Mouse (Mus musculus): ENCODE results near the gene Phc3.

The Phc3 gene

DNA sequence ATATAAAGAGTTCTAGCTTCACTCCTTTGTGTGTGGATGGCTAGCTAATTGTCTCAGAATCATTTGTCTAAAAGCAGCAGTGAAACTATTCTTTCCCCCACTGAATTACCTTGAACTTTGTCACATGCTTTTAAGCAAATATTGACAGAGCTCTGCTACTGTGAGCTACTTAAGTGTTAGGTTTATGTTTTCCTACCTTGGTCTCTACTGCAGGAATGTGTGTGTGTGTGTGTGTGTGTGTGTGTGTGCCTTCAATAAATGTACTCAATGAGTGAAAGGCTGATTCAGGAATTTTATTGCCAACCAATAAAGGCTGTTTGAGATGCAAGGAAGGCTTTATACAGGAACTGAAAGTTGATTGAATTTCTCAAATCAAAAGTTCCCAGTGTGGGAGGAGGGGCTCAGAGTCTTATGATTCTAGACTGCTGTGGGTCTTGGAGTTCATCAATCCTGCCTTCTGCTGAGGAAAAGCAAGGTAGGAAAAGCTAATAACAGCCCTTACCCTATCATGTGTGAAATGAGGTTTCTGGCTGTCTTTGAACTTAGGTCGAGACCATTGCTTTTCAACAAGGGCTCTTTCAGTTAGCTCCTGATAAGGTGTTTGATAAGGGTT, 7.9 kb upstream of the Phc3 start:
- DNase-seq: no peak

DNA sequence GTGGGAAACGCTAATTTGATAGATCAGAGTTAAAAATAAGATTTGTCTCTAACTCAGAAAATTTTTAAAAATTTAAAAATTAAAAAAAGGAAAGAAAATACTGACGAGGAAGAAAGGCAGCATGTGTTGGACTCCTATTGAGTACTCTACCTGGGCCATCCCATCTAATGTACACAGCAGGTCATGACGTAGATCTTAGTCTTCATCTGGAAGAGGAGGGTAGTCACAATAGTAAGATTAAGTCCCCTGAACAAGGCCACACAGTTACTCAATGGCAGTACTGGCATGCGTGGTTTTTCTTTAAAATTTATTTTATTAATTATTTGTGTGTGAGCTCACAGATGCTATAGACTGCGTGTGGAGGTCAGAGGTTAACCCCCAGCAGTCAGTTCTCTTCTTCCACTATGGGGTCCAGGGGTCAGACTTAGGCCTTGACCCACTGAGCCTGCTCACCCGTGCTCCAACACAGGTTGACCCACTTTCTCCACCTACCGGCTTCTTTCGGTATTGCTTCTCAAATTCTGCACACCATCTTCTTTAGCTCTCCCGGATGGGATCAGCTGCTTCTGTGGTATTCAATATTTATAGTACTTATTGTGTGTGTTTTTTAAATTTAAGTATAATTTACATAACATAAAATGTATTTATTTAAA, 6.0 kb upstream of the Phc3 start:
- DNase-seq: peak in 1 of 2 experiments; percentile 71

DNA sequence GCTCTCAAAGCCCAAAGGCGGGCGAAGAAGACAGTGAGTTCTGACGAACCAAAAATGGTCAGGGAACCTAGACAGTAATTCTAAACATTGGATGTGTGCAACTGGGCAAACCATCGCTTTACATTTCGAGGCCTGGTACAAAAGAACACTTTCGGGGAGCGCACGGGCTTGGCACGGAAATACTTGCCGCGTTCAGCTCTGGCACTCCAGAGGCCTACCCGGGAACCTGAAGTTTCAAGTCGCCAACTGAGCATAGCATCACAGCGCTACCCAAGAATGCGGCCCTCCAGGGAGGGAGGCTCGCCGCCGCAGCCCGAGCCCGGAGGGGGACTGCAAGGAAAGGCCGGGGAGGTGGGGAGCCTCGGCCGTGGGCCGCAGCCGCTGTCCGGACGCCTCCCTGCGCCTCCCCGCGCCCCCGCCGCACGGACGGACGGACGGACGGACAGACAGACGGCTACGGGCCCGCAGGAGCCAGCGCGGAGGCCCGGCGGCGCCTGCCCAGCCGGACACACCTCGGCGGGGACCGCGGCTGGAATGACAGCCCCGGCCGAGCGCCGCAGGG, 603 bp downstream of the Phc3 start:
- DNase-seq: peak; percentile 32 to 48

DNA sequence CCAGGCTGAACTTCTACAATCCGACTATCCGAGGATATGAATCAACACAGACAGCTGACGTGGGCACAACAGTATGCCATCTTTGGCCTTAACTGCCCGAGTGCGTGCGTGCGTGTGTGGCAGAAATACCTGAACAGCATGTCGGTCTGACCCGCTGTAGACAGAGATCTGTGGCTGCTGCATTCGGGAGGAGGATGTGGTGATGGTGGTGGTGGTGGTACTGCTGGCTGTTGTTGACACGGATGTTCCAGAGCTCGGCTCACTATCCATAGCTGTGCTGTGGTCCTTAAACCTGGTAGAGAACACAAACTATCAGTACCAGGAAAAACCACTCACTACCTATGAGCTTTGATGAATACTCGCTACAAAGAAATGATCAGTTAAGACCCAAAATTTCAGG, 3.6 kb downstream of the Phc3 start:
- DNase-seq: no peak

DNA sequence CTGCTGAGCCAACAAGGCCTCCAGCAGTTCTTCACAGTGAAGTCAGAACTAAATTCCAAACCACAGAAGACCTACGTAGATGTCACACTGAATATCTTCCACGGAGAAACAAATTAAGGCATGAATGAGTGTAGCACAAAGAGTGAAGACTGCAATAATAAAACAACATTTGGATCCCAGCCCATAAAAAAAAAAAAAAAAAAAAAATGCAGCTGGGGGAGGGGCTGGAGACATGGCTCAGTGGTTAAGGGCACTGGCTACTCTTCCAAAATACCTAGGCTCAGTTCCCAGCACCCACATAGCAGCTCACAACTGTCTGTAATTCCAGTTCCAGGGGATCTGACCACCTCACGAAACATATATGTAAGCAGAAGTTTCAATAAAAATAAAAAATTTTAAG, 5.0 kb downstream of the Phc3 start:
- DNase-seq: no peak

DNA sequence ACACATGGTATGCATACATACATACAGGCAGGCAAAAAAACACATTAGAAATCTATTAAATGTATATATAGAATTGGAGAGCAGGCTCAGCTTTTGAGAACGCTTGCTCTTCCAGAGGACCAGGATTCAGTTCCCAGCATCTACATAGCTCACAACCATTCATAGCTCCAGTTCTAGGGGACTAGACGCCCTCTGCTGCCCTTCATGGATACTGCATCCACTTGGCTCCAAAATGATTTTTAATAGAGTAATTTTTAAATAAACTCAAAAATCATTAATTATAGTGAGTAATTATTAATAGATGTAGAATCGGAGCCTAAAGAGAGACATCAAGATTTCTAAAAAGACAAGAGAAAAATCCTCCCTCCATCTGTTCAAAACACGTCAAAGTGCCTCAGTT, 6.1 kb downstream of the Phc3 start:
- no peak for DNase-seq

DNA sequence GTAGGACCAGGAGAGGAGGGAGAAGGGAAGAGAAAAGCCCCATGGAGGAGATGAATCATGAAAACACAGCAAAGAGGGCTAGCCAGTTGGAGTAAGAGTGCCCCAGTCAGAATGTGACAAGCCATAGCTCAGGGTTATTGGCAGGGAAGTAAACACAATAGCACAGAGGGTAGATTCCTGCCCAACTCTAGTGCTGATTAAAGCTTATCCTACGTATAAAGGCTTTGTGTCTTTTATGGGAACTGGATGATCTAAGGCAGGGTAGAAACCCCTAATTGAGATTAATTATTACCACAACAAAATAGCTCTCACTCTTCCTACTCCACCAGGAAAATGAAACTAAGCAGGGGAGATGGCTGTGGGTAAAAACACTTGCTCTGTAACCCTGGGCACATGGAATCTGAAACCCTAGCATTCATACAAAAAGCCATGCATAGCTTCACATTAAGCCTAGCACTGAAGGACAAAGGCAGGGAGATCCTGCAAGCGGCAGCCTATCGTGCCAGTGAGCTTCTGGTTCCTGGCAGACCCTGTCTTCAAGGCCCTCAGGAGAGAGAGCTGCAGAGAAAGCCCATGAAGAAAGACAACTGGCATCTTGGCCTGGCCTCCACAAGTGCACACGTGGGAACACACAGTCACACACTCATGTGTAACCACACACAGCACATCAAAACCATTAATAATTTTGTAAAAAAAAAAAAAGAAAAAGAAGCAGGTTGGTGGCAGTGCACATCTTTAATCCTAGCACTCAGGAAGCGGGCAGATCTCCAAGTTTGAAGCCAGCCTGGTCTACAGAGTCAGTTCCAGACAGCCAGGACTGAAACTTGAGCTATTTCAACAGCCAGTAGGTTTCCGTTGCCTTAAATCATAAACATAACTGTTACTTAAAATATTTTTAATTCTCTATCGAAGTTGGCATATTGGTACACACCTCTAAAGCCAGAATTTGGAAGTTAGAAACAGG, 9.1 kb downstream of the Phc3 start:
- DNase-seq: no peak

DNA sequence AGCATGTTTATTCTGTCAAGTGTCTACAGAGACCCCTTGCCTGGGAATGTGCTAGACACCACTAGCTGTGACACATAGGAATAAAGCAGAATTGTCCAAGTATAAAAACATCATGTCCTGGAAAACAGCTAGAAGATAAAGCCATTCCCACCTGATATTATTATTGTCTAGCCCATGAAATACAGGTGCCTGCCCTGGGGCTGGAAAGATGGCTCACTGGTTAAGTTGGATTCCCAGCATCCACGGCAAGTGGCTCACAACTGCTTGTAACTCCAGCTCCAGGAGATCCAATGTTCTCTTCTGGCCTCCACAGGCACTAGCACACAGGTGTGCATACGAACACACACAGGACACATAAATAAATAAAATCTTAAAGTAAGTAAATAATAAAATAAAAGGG, 10.5 kb downstream of the Phc3 start:
- no peak for DNase-seq

DNA sequence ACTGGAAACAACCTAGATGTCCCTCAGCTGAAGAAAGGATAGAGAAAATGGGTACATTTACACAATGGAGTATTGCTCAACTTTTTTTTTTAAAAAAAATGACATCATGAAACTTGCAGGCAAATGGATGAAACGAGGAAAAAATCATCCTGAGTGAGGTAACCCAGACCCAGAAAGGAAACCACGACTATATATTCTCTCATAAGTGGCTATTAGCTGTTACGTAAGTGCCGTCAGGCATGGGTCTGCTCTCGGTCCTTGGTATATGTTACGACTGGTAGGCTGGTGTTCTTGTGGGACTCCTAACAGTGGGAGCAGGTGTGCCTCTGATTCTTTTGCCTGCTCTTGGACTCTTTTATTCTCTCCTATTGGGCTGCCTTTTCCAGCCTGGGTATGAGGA, 12.9 kb downstream of the Phc3 start:
- DNase-seq: no peak

DNA sequence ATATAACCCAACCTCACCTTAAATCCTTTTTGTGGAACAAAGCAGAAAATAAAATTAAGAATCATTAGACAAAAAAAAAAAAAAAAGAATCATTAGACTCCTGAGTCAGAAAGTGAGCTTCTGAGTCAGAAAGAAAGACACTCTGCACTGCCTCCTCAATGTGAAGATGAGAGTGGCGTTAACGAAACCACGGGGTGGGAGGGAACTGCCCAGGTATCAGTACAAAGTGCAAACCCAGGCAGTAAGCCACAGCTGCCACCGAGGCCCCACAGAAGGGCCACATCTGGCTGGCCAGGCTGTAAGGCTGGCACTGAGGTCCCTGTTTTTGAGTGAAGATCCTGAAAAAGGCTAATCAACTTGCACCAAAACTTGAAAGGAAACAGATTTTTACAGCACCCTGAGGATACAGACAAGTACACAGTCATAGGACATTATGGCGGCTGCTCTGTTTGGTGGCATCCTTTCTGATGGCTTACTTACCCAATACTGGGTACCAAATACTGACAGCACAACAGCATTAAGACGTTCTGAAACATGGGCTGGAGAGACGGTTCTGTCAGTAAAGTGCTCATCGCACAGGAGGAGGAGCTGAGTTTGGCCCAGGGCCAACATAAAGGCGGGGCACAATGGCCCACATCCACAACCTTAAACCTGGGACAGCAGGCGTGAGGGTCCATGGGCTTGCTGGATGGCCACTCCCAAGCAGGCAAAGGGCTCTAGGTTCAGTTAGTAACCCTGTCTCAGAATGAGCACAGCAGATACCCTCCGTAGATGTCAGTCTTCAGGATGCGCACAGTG, 16.7 kb downstream of the Phc3 start:
- DNase-seq: no peak

DNA sequence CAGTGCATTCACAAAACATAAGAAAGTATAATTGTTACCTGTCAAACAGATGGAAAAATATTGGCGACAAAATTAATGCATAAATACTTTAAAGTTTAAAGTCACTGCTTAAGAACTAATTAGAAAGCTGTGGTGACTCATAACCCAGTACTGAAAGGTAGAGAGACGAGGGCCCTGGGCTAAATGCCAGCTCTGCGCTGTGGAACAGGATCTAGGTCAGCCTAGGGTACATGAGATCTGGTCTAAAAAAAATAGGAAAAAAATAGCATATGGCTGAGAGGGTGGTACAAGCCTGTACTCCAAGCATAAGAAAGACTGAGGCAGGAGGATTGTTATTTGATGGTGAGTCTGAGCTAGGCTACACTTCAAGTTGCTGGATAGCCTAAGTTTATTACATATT, 17.6 kb downstream of the Phc3 start:
- no peak for DNase-seq

DNA sequence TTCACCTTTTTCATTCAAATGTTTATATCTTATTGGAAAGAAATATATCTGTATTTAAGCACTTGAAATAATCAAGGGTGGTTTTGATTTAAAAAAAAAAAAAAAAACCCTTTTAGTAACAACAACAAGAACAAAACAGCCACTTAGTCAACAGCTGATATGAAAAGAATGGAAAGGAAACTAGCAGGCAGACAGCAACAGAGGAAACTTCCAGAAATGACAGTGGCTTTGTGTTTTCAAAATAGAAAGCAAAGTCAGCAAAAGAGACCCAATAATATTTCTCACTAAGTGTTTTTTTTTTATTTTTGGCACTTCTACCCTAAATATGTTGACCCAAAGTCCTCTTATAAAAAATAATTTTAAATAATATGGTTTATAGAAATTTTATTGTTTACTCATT, 34.8 kb downstream of the Phc3 start:
- DNase-seq: no peak

DNA sequence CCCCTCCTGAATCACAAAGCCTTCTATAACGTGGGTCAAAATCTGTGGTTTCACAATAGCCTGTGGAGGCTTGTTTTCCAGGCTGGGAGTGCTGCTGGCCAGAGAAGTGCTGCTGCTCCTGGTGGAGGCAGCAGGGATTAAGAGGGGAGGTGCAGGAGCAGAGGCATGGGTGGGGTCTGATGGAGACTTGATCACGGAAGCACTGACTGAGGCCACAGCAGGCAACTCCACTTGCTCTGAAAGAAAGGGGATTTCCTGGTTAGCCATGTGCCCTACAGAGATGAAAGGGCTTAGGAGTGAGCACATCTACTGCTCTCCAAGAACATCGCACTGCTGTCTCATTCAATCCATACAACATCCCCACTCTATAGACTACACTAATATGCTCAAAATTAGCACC, 39.4 kb downstream of the Phc3 start:
- DNase-seq: no peak

DNA sequence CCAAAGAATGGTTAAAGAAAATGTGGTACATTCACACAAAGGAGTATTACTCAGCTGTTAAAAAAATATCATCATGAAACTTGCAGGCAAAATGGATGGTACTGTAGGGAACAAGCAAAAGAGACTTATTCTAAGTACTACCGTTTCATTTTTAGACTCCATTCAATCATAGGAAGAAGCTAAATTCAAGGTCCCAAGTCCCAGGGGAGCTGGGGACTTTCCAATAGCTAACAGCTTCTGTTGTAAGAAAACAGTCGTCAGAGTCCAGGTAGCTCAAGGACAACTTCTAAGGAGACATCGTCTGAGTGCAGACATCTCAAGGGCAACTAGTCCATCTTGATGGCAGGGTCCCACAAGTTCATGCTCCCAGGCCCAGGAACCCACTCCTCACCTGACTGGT, 41.6 kb downstream of the Phc3 start:
- no peak for DNase-seq

DNA sequence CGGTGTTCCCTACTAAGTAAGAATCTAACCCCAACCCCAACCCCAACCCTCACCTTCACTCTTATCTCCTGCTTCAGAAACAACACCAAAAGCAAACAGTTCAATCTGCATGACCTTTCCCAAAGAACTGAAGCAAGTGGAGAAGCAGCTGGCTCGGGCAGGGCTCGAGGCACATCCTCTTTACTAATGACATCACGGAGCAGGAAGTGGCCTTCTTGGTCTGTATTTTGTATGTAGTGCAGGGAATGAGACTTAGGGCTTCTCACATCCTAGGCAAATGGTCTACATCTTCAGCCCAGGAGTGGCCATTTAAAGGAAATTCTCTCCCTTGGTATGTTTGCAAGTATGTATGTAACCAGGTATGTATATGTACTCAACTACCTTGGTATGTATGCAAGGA, 52.1 kb downstream of the Phc3 start:
- no peak for DNase-seq

DNA sequence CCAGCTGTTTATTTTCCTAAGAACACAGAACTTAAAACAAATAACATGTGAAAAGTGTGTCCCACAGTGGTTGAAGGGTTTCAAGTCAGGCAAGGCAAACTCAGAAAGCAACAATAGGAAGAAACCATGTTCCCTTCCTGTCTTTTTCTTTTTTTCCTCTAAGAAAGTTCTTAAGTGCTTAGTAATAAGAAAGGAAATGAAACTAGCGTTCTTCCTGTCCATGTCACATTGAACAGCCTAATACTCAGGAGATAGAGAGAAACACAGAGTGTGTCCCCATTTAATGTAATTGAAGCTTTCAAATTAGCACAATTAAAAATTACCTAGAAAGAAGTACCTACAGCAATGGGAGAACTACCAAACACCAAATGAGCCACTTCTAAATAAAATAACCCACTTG, 64.6 kb downstream of the Phc3 start:
- DNase-seq: no peak

DNA sequence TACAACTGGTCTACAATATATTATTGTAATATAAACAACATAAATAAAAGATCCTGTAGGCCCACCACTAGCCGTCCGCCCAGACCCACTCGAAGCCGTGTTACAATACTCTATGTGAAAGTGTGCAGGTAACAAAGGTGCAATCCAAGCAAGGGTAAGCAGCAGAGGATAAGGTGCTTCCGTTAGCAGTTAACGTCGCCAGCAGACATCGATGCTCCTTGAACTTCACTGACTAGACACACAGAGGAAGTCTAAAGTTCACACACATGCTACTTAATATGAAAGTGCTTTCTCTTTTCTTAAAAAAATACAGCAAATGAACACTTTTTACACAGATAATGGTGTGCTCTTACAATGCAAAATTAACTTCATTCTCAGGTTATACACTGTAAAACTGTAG, 69.8 kb downstream of the Phc3 start:
- DNase-seq: no peak

DNA sequence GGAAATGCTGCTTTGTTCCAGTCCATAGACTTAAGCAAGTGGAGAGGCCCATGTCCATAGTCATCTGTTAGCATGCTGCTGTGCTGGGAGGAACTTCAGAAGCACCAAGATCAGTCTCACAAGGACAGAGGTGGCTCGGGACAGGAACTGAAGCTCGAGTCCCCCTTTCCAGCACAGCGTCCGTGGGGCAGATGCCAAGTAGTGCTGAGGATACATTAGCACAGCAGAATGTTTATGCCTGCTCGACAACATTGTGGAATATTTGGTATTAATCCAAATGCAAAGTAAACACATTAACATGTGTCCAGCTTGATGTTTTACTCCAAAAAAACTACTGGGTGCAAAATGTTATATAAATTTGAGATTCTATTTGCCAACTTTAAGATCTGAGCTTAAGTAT, 72.5 kb downstream of the Phc3 start:
- DNase-seq: no peak

DNA sequence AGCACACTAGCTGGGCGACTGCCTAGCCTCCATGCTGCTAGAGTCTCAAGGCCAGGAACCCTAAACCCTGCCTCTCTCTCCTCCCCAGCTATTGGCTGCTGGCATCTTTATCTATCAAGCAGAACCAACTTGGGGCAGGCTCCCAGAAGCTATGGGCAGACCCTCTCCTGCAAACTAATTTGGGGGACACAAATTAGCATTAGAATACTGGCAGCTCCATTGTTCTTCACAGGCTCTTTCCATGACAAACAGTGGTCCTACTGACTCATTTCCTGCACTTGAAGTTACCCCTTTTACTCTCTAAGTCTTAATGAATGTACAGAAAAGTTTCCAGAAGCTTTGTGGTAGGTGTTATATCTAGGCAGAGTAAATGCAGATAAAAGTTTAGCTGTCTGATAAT, 80.2 kb downstream of the Phc3 start:
- no peak for DNase-seq

DNA sequence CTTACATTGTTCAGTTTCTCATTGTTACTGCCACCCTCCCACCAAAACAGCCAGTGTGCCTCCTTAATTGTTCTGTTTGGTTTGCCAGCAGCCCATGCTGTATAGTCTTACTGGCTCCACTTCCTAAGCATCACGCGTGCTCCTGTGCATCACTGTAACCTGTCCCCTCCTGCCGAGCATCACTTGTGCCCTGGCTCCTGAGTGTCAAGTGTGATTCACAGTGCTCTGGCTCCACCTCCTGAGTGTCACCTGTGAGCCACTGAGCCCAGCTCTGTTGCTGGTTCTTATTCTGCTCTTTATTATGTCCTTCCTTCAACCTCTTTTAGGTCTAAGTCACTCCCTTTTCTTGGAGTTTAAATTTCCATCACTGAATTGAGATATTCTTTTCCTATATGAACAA, 81.8 kb downstream of the Phc3 start:
- no peak for DNase-seq

DNA sequence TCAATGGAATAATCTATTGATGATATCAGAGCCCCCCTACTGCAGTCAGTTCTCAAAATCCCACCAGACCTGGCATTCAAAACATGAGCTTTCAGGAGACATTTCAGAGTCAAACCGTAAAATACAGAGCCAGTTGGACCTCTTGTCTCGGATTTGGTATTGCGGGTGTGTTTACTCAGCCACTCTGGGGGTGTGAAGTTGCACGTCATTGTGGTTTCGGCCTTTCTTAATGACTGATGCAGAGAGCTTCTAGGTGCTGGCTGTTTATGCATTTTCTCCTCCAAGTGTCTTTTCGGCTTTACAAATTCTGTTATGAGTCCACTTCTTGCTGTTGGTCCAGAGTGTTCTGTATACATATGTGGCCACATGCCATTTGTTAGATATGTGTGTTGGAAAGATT, 92.5 kb downstream of the Phc3 start:
- no peak for DNase-seq

DNA sequence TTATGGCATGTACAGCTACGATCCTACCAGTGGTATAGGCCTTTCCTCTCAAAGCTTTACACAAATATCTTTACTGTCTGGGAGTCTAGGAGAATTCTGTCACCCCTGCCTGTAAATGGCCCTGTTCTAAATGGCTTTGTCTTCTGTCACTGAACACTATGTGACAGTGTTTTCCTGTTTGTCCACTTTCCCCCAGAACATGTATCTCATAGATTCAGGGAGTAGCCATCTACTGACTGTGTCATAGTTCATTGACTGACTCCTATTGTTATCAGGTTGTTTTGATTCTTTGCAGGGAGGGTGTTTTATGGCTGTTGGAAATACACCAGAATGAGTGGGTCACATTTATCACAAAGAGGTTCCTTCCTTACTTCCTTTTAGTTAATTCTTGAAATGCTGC, 99.2 kb downstream of the Phc3 start:
- no peak for DNase-seq

DNA sequence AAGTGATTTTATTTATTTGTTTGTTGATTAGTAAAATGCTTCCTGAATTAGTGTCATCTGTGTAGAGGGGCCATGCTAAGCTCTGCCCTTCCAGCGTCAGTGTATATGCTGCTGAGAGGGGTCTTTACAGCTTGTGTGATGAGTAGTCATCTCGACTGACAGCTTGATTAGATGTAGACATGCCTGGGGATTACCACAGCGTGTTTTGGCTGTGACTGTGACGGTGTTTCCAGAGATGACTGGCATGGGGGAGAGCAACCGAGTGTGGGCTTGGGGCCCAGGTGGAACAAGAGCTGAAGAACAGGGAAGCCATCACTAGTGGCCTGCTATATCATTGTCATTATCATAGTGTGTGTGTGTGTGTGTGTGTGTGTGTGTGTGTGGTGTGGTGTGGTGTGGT, 100.6 kb downstream of the Phc3 start:
- no peak for DNase-seq
